Mouse (Mus musculus) cerebellum, adult 9-11 months (tissue): ENCODE measurements at regions not wholly inside any gene's neighbourhood (a gene's known extent, or its start where the extent isn't known, plus 50 kb on each side); places are given as distances from the start of the nearest gene placed in this dataset.

ENCODE experiments used
- DNase-seq: peaks from one replicate; pipeline ENCODE4 v3.0.0; 2022

GRCm38 (mm10) chr13:70989999-70990645 is 148.5 kb upstream of the Adamts16 start:
- DNase-seq: no peak

- DNase-seq: no peak
These were observed 137.7 kb upstream of the Adamts16 start for GRCm38 (mm10) chr13:70979344-70979743.

- no peak for DNase-seq
These were observed 137.1 kb upstream of the Adamts16 start for GRCm38 (mm10) chr13:70978547-70979307.

- DNase-seq: no peak
These were observed 128.0 kb upstream of the Adamts16 start for GRCm38 (mm10) chr13:70969596-70969995.

GRCm38 (mm10) chr13:70967781-70968180 is 126.2 kb upstream of the Adamts16 start:
- DNase-seq: no peak

GRCm38 (mm10) chr13:70963384-70963783 is 121.8 kb upstream of the Adamts16 start:
- no peak for DNase-seq

GRCm38 (mm10) chr13:70934309-70935037 is 92.9 kb upstream of the Adamts16 start:
- no peak for DNase-seq

- no peak for DNase-seq
These were observed 72.2 kb upstream of the Adamts16 start for GRCm38 (mm10) chr13:70913834-70914233.

GRCm38 (mm10) chr13:70910934-70911333 is 69.3 kb upstream of the Adamts16 start:
- no peak for DNase-seq

GRCm38 (mm10) chr13:70904834-70905233 is 63.2 kb upstream of the Adamts16 start:
- no peak for DNase-seq

- no peak for DNase-seq
These were observed 62.2 kb upstream of the Adamts16 start for GRCm38 (mm10) chr13:70903831-70904230.

- no peak for DNase-seq
These were observed 61.5 kb upstream of the Adamts16 start for GRCm38 (mm10) chr13:70903150-70903549.

GRCm38 (mm10) chr13:70902727-70903126 is 61.1 kb upstream of the Adamts16 start:
- no peak for DNase-seq

- DNase-seq: no peak
These were observed 50.0 kb upstream of the Adamts16 start for GRCm38 (mm10) chr13:70891634-70892033.
